In the genomic region with DNA sequence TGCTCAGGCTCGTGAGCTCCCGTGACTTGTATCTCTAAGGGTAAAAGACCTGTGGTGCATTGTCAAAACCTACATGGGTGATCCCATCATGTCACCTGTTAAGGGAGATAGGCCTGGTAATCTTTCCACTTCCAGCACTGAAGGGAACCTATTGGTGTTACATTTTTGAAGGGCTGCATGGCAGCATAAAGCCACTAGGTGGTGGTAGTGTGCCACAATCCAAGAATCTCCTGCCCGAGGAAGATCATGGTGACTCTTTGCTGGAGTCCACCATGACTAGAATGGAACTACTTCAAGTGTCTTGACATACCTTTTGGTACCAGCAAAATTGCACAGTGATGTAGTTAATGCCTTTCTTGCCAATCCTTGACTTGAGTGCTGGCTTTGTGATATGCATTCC, we compare ENCODE assay signal across 9 mouse cellular contexts. TPM values are rescaled to one million over a fixed set of nuclear protein-coding genes. Genes with fewer than 3 reads are reported as not detected.
DNase-seq lines count a peak whose midpoint lies in the region; ATAC-seq and TF ChIP-seq lines count a peak whose summit lies in the region.
"Had no signal": no experiment of that assay in that cellular context is flagged by ENCODE, and none has a peak within 500 bp of the region (broad histone marks: within the 10 kb centered on the region; RNA-seq: fewer than 3 reads in every experiment).

No protein-coding gene starts in this region.

- no peak for TF ChIP-seq EP300 in heart, postnatal 0 days (IDR thresholded peaks at IDR 0.05; ENCODE audit: low read depth)

- in situ Hi-C loops in ES-E14 (cut with MboI; ENCODE audit: low sequenced_read_pairs in 2 of 2, unreplicated experiment in 2 of 2), result loop anchor here (25.0 kb wide), 1 partner anchor 129 kb away; no protein-coding TSS in a partner anchor

- no peak overlapping the region for H3K27ac ChIP-seq in heart, postnatal 0 days (ENCODE audit: low read depth)
- no peak overlapping the region for H3K27ac ChIP-seq in heart, embryonic 10.5 days
- H3K27ac ChIP-seq in ES-E14 (ENCODE audit: insufficient read depth, low read depth, low read length, poor library complexity, severe bottlenecking), result no peak overlapping the region
- no peak overlapping the region for H3K27ac ChIP-seq in layer of hippocampus, adult 2 months
- H3K27ac ChIP-seq: lung, embryonic 15.5 days had no signal

- H3K4me3 ChIP-seq in heart, postnatal 0 days (ENCODE audit: low read depth, low read length), result no peak overlapping the region
- H3K4me3 ChIP-seq in heart, embryonic 10.5 days, result no peak overlapping the region
- no peak overlapping the region for H3K4me3 ChIP-seq in ES-E14 (ENCODE audit: insufficient read depth in 1 of 2, low read depth in 1 of 2, low read length in 2 of 2, poor library complexity in 1 of 2, severe bottlenecking in 1 of 2)
- H3K4me3 ChIP-seq in layer of hippocampus, adult 2 months, result no peak overlapping the region
- H3K4me3 ChIP-seq: lung, embryonic 15.5 days had no signal

- H3K4me1 ChIP-seq in heart, postnatal 0 days (ENCODE audit: control insufficient read depth, insufficient read depth), result no peaks in the 10 kb centered on the region
- peaks cover 8% of the 10 kb centered on the region; the same call in 1 of the 2 replicates for H3K4me1 ChIP-seq in heart, embryonic 10.5 days
- no peaks in the 10 kb centered on the region for H3K4me1 ChIP-seq in ES-E14 (ENCODE audit: control insufficient read depth in 2 of 2, insufficient read depth in 2 of 2, low read length in 2 of 2, poor library complexity in 1 of 2)
- H3K4me1 ChIP-seq: lung, embryonic 15.5 days had no signal

- WGBS in heart, postnatal 0 days, result 29% methylated on average over 3 of the region's 3 CpGs
- 27% methylated on average over 3 of the region's 3 CpGs for WGBS in heart, embryonic 10.5 days

- DNase-seq in heart, postnatal 0 days (ENCODE audit: low spot score), result peak; percentile 40
- DNase-seq in heart, embryonic 10.5 days (ENCODE audit: low spot score), result no peak
- peak; percentile 54 for DNase-seq in ES-E14 (ENCODE audit: low read depth, low spot score)
- DNase-seq in frontal cortex, postnatal 14 days (ENCODE audit: low spot score in 2 of 2), result peak; percentile 18 to 66
- peak; percentile 51 to 66 for DNase-seq in layer of hippocampus, adult 2 months (ENCODE audit: low spot score in 2 of 2)
- peak; percentile 61 for DNase-seq in lung, postnatal 14 days
- peak; percentile 30 to 54 for DNase-seq in spleen, postnatal 10 days (ENCODE audit: low spot score in 2 of 2)

- no peaks in the 10 kb centered on the region for H3K27me3 ChIP-seq in heart, postnatal 0 days (ENCODE audit: control insufficient read depth, insufficient read depth, low read length)
- 0 out of 2 replicates have a peak, but pooled peaks cover 4% of the 10 kb centered on the region for H3K27me3 ChIP-seq in heart, embryonic 10.5 days (ENCODE audit: insufficient read depth, poor library complexity, severe bottlenecking)
- H3K27me3 ChIP-seq: lung, embryonic 15.5 days had no signal

- no peak overlapping the region for H3K4me2 ChIP-seq in heart, postnatal 0 days (ENCODE audit: low read depth, low read length)
- H3K4me2 ChIP-seq: lung, embryonic 15.5 days had no signal

- peak; percentile 90 for TF ChIP-seq CTCF in heart, postnatal 0 days (IDR thresholded peaks at IDR 0.05; ENCODE audit: low read depth)
- TF ChIP-seq CTCF in layer of hippocampus, adult 2 months (conservative IDR thresholded peaks at IDR 0.05), result peak; percentile 97

- no peak overlapping the region for H3K9ac ChIP-seq in heart, postnatal 0 days (replicated peaks; ENCODE audit: low read depth, low read length)
- H3K9ac ChIP-seq in ES-E14 (ENCODE audit: insufficient read depth, low read depth, low read length, poor library complexity, severe bottlenecking), result no peak overlapping the region
- H3K9ac ChIP-seq: lung, embryonic 15.5 days had no signal

- H3K9me3 ChIP-seq in heart, postnatal 0 days (replicated peaks; ENCODE audit: control insufficient read depth, low read length), result no peaks in the 10 kb centered on the region
- H3K9me3 ChIP-seq in heart, embryonic 10.5 days, result no peaks in the 10 kb centered on the region
- H3K9me3 ChIP-seq in ES-E14 (ENCODE audit: control insufficient read depth, insufficient read depth, low read depth, low read length), result no peaks in the 10 kb centered on the region
- H3K9me3 ChIP-seq: lung, embryonic 15.5 days had no signal

- H3K36me3 ChIP-seq in heart, postnatal 0 days (replicated peaks; ENCODE audit: control insufficient read depth, insufficient read depth, low read length), result no peaks in the 10 kb centered on the region
- no peaks in the 10 kb centered on the region for H3K36me3 ChIP-seq in heart, embryonic 10.5 days
- no peaks in the 10 kb centered on the region for H3K36me3 ChIP-seq in ES-E14 (ENCODE audit: control insufficient read depth, insufficient read depth, low read length, poor library complexity, severe bottlenecking)
- H3K36me3 ChIP-seq: lung, embryonic 15.5 days had no signal

- ATAC-seq in heart, postnatal 0 days (ENCODE audit: insufficient read depth, low read depth), result peak; percentile 17; the same call in 1 of the 2 replicates
- 0 out of 2 replicates have a peak, but pooled peaks have one; percentile 45 for ATAC-seq in cerebellum, adult (ENCODE audit: insufficient number of reproducible peaks, low FRiP score, low TSS enrichment)

TF ChIP-seq in ES-E14, 5 proteins besides CTCF, POLR2A, EP300 and RAD21:
- TF ChIP-seq HCFC1 (IDR thresholded peaks at IDR 0.05; ENCODE audit: borderline replicate concordance, insufficient read depth, low read length) (no peak), ZC3H11A (IDR thresholded peaks at IDR 0.05; ENCODE audit: borderline replicate concordance, low read depth, low read length) (peak; percentile 73; the same call in 1 of the 2 replicates)
TF ChIP-seq in ES-E14: peak in this region for 1.

RNA-seq across cellular contexts. Expression of a gene that starts 39.9 kb away (rescaled TPM):
- 5.9 and 9.1 TPM in 2 replicates for total RNA-seq in heart, postnatal 0 days (2014; rRNA removed; ENCODE audit: low replicate concordance)
- polyA plus RNA-seq in heart, postnatal 0 days (2015; fragmentation: Nextera tagmentation; extraction: Ambion mirVana), result 6.4 and 6.5 TPM in 2 replicates
- polyA plus RNA-seq in heart, embryonic 10.5 days (2016; fragmentation: Nextera tagmentation; extraction: Ambion mirVana), result 13.0 and 17.0 TPM in 2 replicates
- 9.5 and 10.0 TPM in 2 replicates for total RNA-seq in ES-E14 (2012; rRNA removed)
- total RNA-seq in layer of hippocampus, adult 2 months (2021), result 10 to 100 TPM; 12.1 to 12.3 TPM
